Mouse (Mus musculus): Measurements from ENCODE around the gene Cnih2.

GRCm38 (mm10) chr19:5098363-5099143 lies at the start of gene Cnih2:
- TF ChIP-seq CTCF (IDR thresholded peaks at IDR 0.05; ENCODE audit: borderline replicate concordance, insufficient read depth, low read length) (no peak), POLR2A (IDR thresholded peaks at IDR 0.05; ENCODE audit: low read depth, low read length) (no peak)

Measured in embryonic fibroblast, embryonic 13.5 days (primary cell).